Mouse (Mus musculus) myocyte (in vitro differentiated cells): ENCODE measurements at regions not wholly inside any gene's neighbourhood (a gene's known extent, or its start where the extent isn't known, plus 50 kb on each side); places are given as distances from the start of the nearest gene placed in this dataset.

Experiments used
- H3K27me3 ChIP-seq: one replicate; pipeline ENCODE4 v1.6.1; 2011; ENCODE audit not compliant: control insufficient read depth, insufficient read depth, insufficient read length
- H3K36me3 ChIP-seq: one replicate; pipeline ENCODE4 v1.6.1; 2011; ENCODE audit not compliant: control insufficient read depth, insufficient read depth
- H3K4me2 ChIP-seq: one replicate; pipeline ENCODE4 v1.6.1; 2011; ENCODE audit warnings: low read depth, control low read depth
- H3K4me3 ChIP-seq: one replicate; pipeline ENCODE4 v1.5.1; 2011; ENCODE audit warnings: mild to moderate bottlenecking, control low read depth, moderate library complexity
- H3K79me2 ChIP-seq: one replicate; pipeline ENCODE4 v1.6.1; 2011; ENCODE audit not compliant: control insufficient read depth, insufficient read depth
- H3ac ChIP-seq: one replicate; pipeline ENCODE4 v1.6.1; 2011; ENCODE audit not compliant: control insufficient read depth, insufficient read length
- CEBPB ChIP-seq: IDR thresholded peaks from 2 replicates; pipeline ENCODE4 v1.6.1; 2011; ENCODE audit warnings: mild to moderate bottlenecking, moderate library complexity; ENCODE audit not compliant: poor library complexity, insufficient read depth, severe bottlenecking
- E2F4 ChIP-seq: IDR thresholded peaks from one replicate; pipeline ENCODE4 v1.6.1; 2011; ENCODE audit warnings: mild to moderate bottlenecking, control low read depth, moderate library complexity; ENCODE audit not compliant: insufficient read depth
- MAX ChIP-seq: IDR thresholded peaks from one replicate; pipeline ENCODE4 v1.6.1; 2011; ENCODE audit warnings: low read depth, mild to moderate bottlenecking, control low read depth
- MYOD1 ChIP-seq, 3 experiments: IDR thresholded peaks; one replicate each; pipeline ENCODE4 v1.6.1; 2011; ENCODE audit warnings: control low read depth in 2 of 3, low read depth in 2 of 3, mild to moderate bottlenecking in 2 of 3, moderate library complexity in 1 of 3; ENCODE audit not compliant: insufficient read length in 2 of 3, control insufficient read depth in 1 of 3
- MYOG ChIP-seq, 3 experiments: IDR thresholded peaks; one replicate each; pipeline ENCODE4 v1.6.1; 2011; ENCODE audit warnings: control low read depth in 2 of 3, low read depth in 2 of 3, mild to moderate bottlenecking in 2 of 3; ENCODE audit not compliant: insufficient read length in 2 of 3, control insufficient read depth in 1 of 3, insufficient read depth in 1 of 3
- POLR2A ChIP-seq: IDR thresholded peaks from one replicate; pipeline ENCODE4 v1.6.1; 2011; ENCODE audit warnings: low read depth, mild to moderate bottlenecking, control low read depth, moderate library complexity; ENCODE audit not compliant: insufficient read length
- POLR2AphosphoS2 ChIP-seq: IDR thresholded peaks from one replicate; pipeline ENCODE4 v1.6.1; 2011; ENCODE audit warnings: low read depth, control low read depth; ENCODE audit not compliant: insufficient read length
- REST ChIP-seq: IDR thresholded peaks from one replicate; pipeline ENCODE4 v1.6.1; 2011; ENCODE audit warnings: mild to moderate bottlenecking, control low read depth, moderate library complexity; ENCODE audit not compliant: insufficient read depth, insufficient read length
- SRF ChIP-seq: IDR thresholded peaks from one replicate; pipeline ENCODE4 v1.6.1; 2011; ENCODE audit warnings: low read depth; ENCODE audit not compliant: control insufficient read depth, insufficient read length
- TCF12 ChIP-seq: IDR thresholded peaks from one replicate; pipeline ENCODE4 v1.6.1; 2011; ENCODE audit warnings: mild to moderate bottlenecking, control low read depth; ENCODE audit not compliant: poor library complexity, insufficient read depth, severe bottlenecking
- TCF3 ChIP-seq: IDR thresholded peaks from one replicate; pipeline ENCODE4 v1.6.1; 2011; ENCODE audit warnings: low read depth, control low read depth; ENCODE audit not compliant: insufficient read length
- USF1 ChIP-seq: IDR thresholded peaks from one replicate; pipeline ENCODE4 v1.6.1; 2011; ENCODE audit warnings: low read depth, mild to moderate bottlenecking, control low read depth, moderate library complexity

DNA sequence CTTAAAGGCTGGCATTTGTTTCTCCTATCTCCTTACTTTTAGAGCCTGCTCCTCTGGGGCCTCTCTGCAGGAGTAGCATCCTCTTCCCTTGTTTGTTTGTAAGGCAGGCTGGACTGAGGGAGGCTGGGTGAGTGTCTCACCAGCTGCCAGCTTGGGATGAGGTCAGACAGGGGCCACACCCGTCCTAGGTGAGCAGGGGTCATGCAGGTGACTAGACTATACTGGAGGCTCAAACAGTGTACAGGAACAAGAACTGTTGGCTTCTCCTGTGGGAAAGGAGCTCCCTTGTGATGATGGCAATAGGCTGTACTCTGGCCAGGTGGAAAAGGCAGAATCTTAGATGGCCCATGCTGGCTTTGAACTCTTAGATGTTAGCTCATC lies 230.4 kb downstream of the Bcl11a start:
- no peak overlapping the region for H3K4me3 ChIP-seq
- no peaks in the 10 kb centered on the region for H3K79me2 ChIP-seq
- TF ChIP-seq POLR2AphosphoS2 (no peak), MYOD1 (IDR thresholded peaks at IDR 0.05; ENCODE audit: control insufficient read depth in 1 of 3, insufficient read length in 2 of 3, low read depth in 2 of 3) (no peak), REST (no peak), TCF3 (no peak), CEBPB (no peak), MAX (no peak), SRF (no peak), TCF12 (no peak), USF1 (no peak)
- no peak overlapping the region for H3K4me2 ChIP-seq
- no peaks in the 10 kb centered on the region for H3K36me3 ChIP-seq
- H3K27me3 ChIP-seq = no peaks in the 10 kb centered on the region
- H3ac ChIP-seq = no peak overlapping the region

GRCm38 (mm10) chr11:24314046-24314445 lies 236.2 kb downstream of the Bcl11a start:
- H3ac ChIP-seq = no peak overlapping the region
- TF ChIP-seq MYOG (IDR thresholded peaks at IDR 0.05; ENCODE audit: control insufficient read depth in 1 of 3, insufficient read depth in 1 of 3, insufficient read length in 2 of 3, low read depth in 2 of 3) (no peak), E2F4 (no peak), TCF3 (no peak), USF1 (no peak), REST (no peak), MAX (no peak), CEBPB (no peak), MYOD1 (IDR thresholded peaks at IDR 0.05; ENCODE audit: control insufficient read depth in 1 of 3, insufficient read length in 2 of 3, low read depth in 2 of 3) (no peak), TCF12 (no peak), POLR2A (no peak), POLR2AphosphoS2 (no peak), SRF (no peak)
- no peaks in the 10 kb centered on the region for H3K36me3 ChIP-seq
- H3K4me3 ChIP-seq = no peak overlapping the region
- H3K27me3 ChIP-seq = no peaks in the 10 kb centered on the region
- H3K79me2 ChIP-seq = no peaks in the 10 kb centered on the region
- H3K4me2 ChIP-seq = no peak overlapping the region

- H3K4me2 ChIP-seq = no peak overlapping the region
- no peaks in the 10 kb centered on the region for H3K79me2 ChIP-seq
Observed at GRCm38 (mm10) chr11:24315582-24315981, 237.7 kb downstream of the Bcl11a start.

DNA sequence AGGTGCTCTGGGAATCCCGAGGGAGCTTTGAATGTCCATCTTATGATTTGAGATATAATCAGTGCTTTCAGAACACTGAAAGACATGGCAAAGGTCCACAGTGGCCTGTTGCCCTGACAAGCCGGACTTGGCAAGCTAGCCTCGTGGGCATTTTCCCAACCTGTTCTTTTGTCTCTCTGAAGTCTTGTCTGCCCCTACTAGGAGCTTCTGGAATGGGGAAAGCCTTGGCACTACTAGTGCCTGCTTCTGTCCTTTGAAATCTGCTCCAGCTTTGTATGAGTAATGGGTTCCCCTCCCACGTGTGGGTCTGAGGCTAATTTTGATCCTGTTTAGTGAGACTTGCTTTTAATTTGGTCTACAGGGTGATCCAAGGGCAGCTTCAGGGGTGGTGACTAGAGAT lies 238.3 kb downstream of the Bcl11a start:
- TF ChIP-seq E2F4 = no peak
- TF ChIP-seq USF1 = no peak
- no peak for TF ChIP-seq MAX
- no peak for TF ChIP-seq POLR2AphosphoS2
- no peak for TF ChIP-seq TCF3
- Histone ChIP-seq H3ac (no peak overlapping the region), H3K4me3 (no peak overlapping the region), H3K27me3 (no peaks in the 10 kb centered on the region), H3K36me3 (no peaks in the 10 kb centered on the region), H3K79me2 (no peaks in the 10 kb centered on the region), H3K4me2 (no peak overlapping the region)

More at GRCm38 (mm10) chr11:24315582-24315981, 237.7 kb downstream of the Bcl11a start:
- no peak overlapping the region for H3K4me3 ChIP-seq
- no peaks in the 10 kb centered on the region for H3K36me3 ChIP-seq
- no peak for TF ChIP-seq SRF
- TF ChIP-seq TCF3 = no peak
- no peak for TF ChIP-seq REST
- TF ChIP-seq USF1 = no peak
- no peak for TF ChIP-seq MYOD1 (IDR thresholded peaks at IDR 0.05; ENCODE audit: control insufficient read depth in 1 of 3, insufficient read length in 2 of 3, low read depth in 2 of 3)
- no peak for TF ChIP-seq POLR2AphosphoS2
- no peak for TF ChIP-seq TCF12
- no peak for TF ChIP-seq E2F4
- TF ChIP-seq POLR2A = no peak
- no peak for TF ChIP-seq CEBPB
- TF ChIP-seq MYOG (IDR thresholded peaks at IDR 0.05; ENCODE audit: control insufficient read depth in 1 of 3, insufficient read depth in 1 of 3, insufficient read length in 2 of 3, low read depth in 2 of 3) = no peak
- no peak for TF ChIP-seq MAX
- H3ac ChIP-seq = no peak overlapping the region
- H3K27me3 ChIP-seq = no peaks in the 10 kb centered on the region

DNA sequence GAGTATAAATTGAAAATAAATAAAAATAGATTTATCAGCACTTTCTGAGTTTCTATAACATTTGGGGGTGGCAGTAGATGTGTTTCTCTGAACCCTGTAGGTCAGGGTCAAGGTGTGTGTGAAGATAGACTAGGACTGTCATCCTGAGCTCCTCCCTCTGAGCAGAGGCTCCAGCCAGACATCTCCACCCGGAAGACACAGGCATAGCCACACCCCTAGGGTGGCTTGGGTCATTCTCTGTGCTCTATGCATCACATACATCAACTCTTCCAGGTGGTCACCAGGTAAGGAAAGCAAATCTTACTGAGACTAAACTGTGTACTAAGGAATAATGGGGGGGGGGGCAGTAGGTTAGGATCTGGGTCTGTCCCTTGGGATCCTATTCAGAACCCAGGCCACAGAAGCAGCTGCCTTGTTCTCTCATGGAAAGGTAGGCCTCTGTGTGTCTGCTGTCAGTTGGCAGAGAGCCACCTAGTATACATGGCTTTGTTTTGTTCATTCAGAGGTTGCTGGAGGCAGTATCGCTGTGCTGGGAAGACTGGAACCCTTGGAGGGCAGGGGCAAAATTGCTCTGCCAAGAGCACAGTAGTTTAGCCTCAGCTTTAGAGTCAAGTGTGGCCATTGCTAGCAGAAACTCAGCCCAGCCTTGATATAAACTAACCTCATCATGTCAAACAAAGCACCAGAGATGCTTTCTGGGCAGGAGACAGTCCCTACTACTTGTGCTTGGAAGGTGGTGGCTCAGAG lies 240.3 kb downstream of the Bcl11a start:
- no peaks in the 10 kb centered on the region for H3K27me3 ChIP-seq
- TF ChIP-seq TCF3 = no peak
- TF ChIP-seq POLR2AphosphoS2 = no peak
- TF ChIP-seq MYOD1 (IDR thresholded peaks at IDR 0.05; ENCODE audit: control insufficient read depth in 1 of 3, insufficient read length in 2 of 3, low read depth in 2 of 3) = no peak
- TF ChIP-seq CEBPB = no peak
- no peak for TF ChIP-seq TCF12
- no peak for TF ChIP-seq SRF
- TF ChIP-seq REST = no peak
- TF ChIP-seq E2F4 = no peak
- no peak for TF ChIP-seq USF1
- TF ChIP-seq POLR2A = no peak
- TF ChIP-seq MYOG (IDR thresholded peaks at IDR 0.05; ENCODE audit: control insufficient read depth in 1 of 3, insufficient read depth in 1 of 3, insufficient read length in 2 of 3, low read depth in 2 of 3) = no peak
- no peak for TF ChIP-seq MAX
- no peaks in the 10 kb centered on the region for H3K36me3 ChIP-seq
- H3K4me3 ChIP-seq = no peak overlapping the region
- H3K4me2 ChIP-seq = no peak overlapping the region
- H3ac ChIP-seq = no peak overlapping the region
- H3K79me2 ChIP-seq = no peaks in the 10 kb centered on the region
